Mouse (Mus musculus) heart, postnatal 0 days (tissue): ENCODE measurements around the gene 2700081O15Rik.

ENCODE experiments used
- CTCF ChIP-seq: IDR thresholded peaks from 2 replicates; pipeline ENCODE4 v1.5.1; 2016; ENCODE audit warnings: antibody characterized with exemption, control low read depth, low read depth
- EP300 ChIP-seq: IDR thresholded peaks from 2 replicates; pipeline ENCODE4 v1.6.1; 2016; ENCODE audit warnings: antibody characterized with exemption, low read depth

GRCm38 (mm10) chr19:7420841-7421601, 3.6 kb downstream of the 2700081O15Rik start:
- TF ChIP-seq CTCF (no peak), EP300 (no peak)
